Mouse (Mus musculus): Measurements from ENCODE around the gene Tmed4.
"Not testable (repeated sequence)": the region's sequence is repeated elsewhere in the genome, so short reads cannot be mapped to it uniquely, and the experiment has no call there.

The Tmed4 gene

GRCm38 (mm10) chr11:6273607-6274006 lies 1.1 kb downstream of the Tmed4 start:
- no peak for DNase-seq (ENCODE audit: low spot score)

DNA sequence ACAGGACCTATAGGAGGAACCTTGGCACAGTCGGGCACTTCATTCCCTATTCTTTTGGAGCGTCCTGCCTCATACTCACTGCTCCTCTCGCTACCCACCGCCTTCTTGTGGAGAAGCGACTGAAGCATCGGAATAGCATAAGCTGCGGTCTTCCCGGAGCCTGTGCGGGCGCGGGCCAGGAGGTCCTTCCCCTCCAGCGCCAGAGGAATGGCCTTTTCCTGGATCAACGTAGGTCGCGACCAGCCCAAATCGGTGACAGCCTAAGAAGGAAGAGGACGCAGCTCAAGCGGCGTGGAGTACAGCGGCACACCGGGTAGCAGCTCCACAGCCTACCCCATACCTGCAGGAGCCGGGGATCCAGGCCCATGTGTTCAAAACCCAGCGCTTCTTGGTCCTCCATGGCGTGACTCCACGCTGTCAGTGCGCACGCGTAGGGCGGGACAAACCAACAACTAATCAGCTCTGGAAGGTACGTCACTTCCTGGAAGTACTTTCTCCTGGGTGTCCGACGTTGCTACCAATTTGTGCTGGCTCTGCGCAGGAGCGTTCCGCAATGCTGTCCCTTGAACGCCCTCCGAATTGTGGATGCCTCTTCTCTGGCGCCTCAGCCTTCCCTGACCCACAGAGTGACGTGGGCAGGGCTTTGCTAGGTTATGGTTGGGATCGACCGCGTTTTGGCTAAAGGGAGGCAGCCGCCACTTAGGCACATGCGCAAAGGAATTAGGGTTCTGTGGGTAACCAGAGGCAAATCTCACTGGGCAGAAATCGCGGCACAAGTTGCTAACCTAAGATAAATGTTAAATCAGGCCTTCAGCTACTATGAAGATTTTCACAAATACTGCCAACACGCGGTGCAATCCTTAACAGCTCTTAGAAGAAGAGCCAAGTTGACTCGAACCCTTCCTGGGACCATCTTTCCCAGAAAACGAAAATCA lies 7.1 kb downstream of the Tmed4 start, which contains the start of gene Ddx56:
Ddx56 (minus strand) TSS at position 453 of the 935 bp plus-strand sequence.
- peak; percentile 95 for DNase-seq (ENCODE audit: low spot score)

DNA sequence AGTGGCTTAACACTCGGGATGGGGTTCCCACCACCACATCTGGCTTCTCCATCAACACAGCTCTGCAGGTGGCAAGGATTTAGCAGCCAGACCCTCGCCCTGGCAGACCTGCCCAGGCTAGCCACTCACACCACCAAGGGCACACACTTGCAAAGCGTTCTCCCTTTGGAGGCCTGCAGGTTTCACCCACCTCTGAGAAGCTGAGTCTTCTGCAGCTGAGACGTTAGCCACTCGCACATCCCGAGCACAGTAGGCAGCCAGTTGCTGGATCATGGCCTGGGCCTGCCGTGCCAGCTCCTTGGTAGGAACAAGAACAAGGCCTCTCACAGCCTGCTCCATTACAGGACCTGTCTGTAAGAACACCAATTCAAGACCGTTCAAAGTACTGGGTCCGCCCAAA lies 8.0 kb downstream of the Tmed4 start:
- DNase-seq (ENCODE audit: low spot score): no peak

- DNase-seq (ENCODE audit: low spot score): peak; percentile 59
These were observed 13.1 kb downstream of the Tmed4 start for GRCm38 (mm10) chr11:6261434-6262082.

- no peak for DNase-seq (ENCODE audit: low spot score)
These were observed 15.3 kb downstream of the Tmed4 start for GRCm38 (mm10) chr11:6259413-6259812.

- no peak for DNase-seq (ENCODE audit: low spot score)
These were observed 18.1 kb downstream of the Tmed4 start for GRCm38 (mm10) chr11:6256490-6257072.

DNA sequence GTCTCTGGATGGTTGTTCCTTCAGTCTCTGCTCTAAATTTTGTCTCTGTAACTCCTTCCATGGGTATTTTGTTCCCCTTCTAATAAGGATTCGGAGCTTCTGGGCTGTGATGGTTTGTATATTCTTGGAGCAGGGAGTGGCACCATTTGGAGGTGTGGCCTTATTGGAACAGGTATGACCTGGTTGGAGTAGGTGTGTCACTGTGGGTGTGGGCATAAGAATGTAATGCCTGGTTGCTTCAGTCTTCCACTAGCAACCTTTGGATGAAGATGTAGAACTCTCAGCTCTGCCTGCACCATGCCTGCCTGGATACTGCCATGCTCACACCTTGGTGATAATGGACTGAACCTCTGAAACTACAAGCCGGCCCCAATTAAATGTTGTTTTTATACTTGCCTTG lies 20.1 kb downstream of the Tmed4 start:
- DNase-seq (ENCODE audit: low spot score): not testable (repeated sequence)

GRCm38 (mm10) chr11:6252824-6253223 lies 21.8 kb downstream of the Tmed4 start:
- DNase-seq (ENCODE audit: low spot score): no peak

GRCm38 (mm10) chr11:6252248-6252647 lies 22.4 kb downstream of the Tmed4 start:
- DNase-seq (ENCODE audit: low spot score): no peak

- DNase-seq (ENCODE audit: low spot score): no peak
These were observed 30.0 kb downstream of the Tmed4 start for GRCm38 (mm10) chr11:6244707-6245106.

DNA sequence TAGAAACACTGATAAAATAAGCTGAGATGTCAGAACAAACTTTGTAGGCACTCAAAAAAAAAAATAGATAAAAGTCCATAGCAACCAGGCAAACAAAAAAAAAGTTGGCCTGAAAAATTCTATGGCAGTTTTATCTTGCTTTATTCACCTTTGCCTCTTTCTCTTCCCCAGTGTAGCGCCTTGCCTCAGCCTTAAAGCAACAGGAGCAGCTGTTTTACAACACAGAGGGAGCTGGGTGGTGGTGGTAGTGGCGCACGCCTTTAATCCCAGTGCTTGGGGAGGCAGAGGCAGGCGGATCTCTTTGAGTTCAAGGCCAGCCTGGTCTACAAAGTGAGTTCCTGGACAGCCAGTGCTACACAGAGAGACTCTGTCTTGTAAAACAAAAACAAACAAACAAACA lies 41.6 kb downstream of the Tmed4 start:
- no peak for DNase-seq (ENCODE audit: low spot score)

- DNase-seq (ENCODE audit: low spot score): no peak
These were observed 44.7 kb downstream of the Tmed4 start, which contains the start of gene Npc1l1 for GRCm38 (mm10) chr11:6230012-6230411. TSS of gene Npc1l1 (minus strand) at chr11:6230143.

DNA sequence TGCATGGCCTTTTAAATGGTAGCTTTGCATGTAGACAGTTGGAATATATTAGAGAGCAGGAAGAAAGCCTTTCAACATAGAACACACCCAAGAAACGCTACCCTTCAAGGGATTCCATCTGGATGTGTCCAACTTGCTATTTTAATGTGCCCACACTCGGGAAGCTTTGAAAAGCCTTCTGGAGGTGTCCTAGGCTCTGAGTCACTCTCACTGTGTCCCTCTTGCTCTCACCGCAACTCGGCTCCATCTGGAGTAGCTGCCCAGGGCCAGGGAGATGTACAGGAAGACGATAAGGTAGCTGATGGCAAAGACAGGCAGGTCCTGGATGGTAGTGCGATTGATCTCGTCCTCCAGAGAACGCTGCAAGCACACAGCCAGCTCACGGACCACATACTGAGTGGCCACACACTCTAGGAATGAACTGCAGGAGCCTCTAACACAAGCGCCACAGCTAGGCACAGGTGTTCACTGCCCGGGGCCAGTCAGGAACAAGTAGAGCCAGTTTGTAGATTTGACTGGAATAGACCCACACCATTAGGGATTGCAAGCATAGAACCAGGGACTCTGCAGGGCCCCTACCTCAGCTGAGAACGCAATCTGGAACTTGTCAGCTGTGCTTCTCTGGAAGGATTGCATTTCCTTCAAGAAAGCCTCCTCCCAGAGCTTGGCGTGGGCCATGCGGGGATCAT lies 50.0 kb downstream of the Tmed4 start:
- no peak for DNase-seq (ENCODE audit: low spot score)

DNA sequence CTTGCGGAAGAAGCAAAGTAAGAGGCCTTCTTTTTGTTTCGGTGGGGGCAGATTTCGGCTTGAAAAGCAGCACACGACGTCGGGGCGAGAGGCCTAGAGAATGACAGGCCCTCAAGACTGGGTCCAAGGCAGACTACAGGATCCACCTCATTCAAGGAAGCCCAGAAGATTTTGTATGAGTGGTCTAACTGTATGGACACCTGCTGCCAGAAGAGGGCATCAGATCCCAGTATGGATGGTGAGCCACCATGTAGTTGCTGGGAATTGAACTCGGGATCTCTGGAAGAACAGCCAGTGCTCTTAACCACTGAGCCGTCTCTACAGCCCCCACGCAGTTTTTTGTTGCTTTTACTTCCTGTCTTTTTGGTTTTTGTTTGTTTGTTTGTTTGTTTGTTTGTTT lies 52.5 kb downstream of the Tmed4 start:
- no peak for DNase-seq (ENCODE audit: low spot score)

Measured in lung, postnatal 25 days (tissue).